In genomic region chr11:29870174-29870573, GRCm38 (mm10) we compare ENCODE assay signal across 23 mouse cellular contexts. TPM values are rescaled to one million over a fixed set of nuclear protein-coding genes. Genes with fewer than 3 reads are reported as not detected.
A peak's percentile ranks its signal among the peaks of the same experiment; 100 is the strongest.
DNase-seq lines count a peak whose midpoint lies in the region; ATAC-seq and TF ChIP-seq lines count a peak whose summit lies in the region.
"Had no signal": no experiment of that assay in that cellular context is flagged by ENCODE, and none has a peak within 500 bp of the region (broad histone marks: within the 10 kb centered on the region; RNA-seq: fewer than 3 reads in every experiment).

No protein-coding gene starts in this region.

- no peak for TF ChIP-seq POLR2A in liver, adult 2 months (IDR thresholded peaks at IDR 0.05; ENCODE audit: extremely low read depth, insufficient read depth, low read length)
- no peak for TF ChIP-seq POLR2A in bone marrow macrophage, adult 2 months (IDR thresholded peaks at IDR 0.05; ENCODE audit: borderline replicate concordance, low read depth, low read length)

- no peak for TF ChIP-seq CTCF in liver, adult 2 months (IDR thresholded peaks at IDR 0.05; ENCODE audit: low read depth, low read length)
- TF ChIP-seq CTCF in bone marrow macrophage, adult 2 months (IDR thresholded peaks at IDR 0.05; ENCODE audit: low read depth, low read length) = no peak

- H3K36me3 ChIP-seq in liver, adult 2 months (ENCODE audit: control insufficient read depth, insufficient read depth, low read length) = no peaks in the 10 kb centered on the region
- no peaks in the 10 kb centered on the region for H3K36me3 ChIP-seq in liver, embryonic 11.5 days (ENCODE audit: control insufficient read depth, insufficient read depth, low read length)
- H3K36me3 ChIP-seq in kidney, embryonic 16.5 days (ENCODE audit: insufficient read depth, low read length) = no peaks in the 10 kb centered on the region
- H3K36me3 ChIP-seq: embryonic facial prominence, embryonic 10.5 days; embryonic facial prominence, embryonic 12.5 days; forebrain, embryonic 15.5 days; G1E had no signal

- no peaks in the 10 kb centered on the region for H3K9me3 ChIP-seq in liver, embryonic 11.5 days (ENCODE audit: control insufficient read depth, low read length)
- H3K9me3 ChIP-seq in kidney, embryonic 16.5 days (ENCODE audit: low read length) = no peaks in the 10 kb centered on the region
- H3K9me3 ChIP-seq: embryonic facial prominence, embryonic 10.5 days; embryonic facial prominence, embryonic 12.5 days; forebrain, embryonic 13.5 days; forebrain, embryonic 15.5 days; G1E had no signal

- no peak for ATAC-seq in liver, embryonic 11.5 days (replicated peaks; ENCODE audit: low FRiP score)
- ATAC-seq in kidney, embryonic 16.5 days (ENCODE audit: low FRiP score, low TSS enrichment) = no peak
- ATAC-seq: activated CD4-positive, CD25-positive, alpha-beta regulatory T cell, adult 4 months; CD4-positive, CD25-positive, alpha-beta regulatory T cell, adult 4 months; forebrain, embryonic 13.5 days; forebrain, embryonic 15.5 days; forebrain, postnatal 0 days; Patski had no signal

- H3K4me1 ChIP-seq in liver, adult 2 months (ENCODE audit: control insufficient read depth, insufficient read depth, low read length) = no peaks in the 10 kb centered on the region
- H3K4me1 ChIP-seq in liver, embryonic 11.5 days (replicated peaks; ENCODE audit: control insufficient read depth, insufficient read depth, low read length) = no peaks in the 10 kb centered on the region
- peaks cover 25% of the 10 kb centered on the region for H3K4me1 ChIP-seq in bone marrow macrophage, adult 2 months (ENCODE audit: control insufficient read depth, insufficient read depth, low read length)
- H3K4me1 ChIP-seq in kidney, embryonic 16.5 days (ENCODE audit: insufficient read depth, low read length) = no peaks in the 10 kb centered on the region
- H3K4me1 ChIP-seq: embryonic facial prominence, embryonic 10.5 days; embryonic facial prominence, embryonic 12.5 days; forebrain, embryonic 13.5 days; forebrain, embryonic 15.5 days had no signal

- no peak overlapping the region for H3K4me2 ChIP-seq in liver, embryonic 11.5 days
- no peak overlapping the region for H3K4me2 ChIP-seq in kidney, embryonic 16.5 days (replicated peaks; ENCODE audit: low read depth, low read length)
- H3K4me2 ChIP-seq: embryonic facial prominence, embryonic 12.5 days; forebrain, embryonic 13.5 days; forebrain, embryonic 15.5 days had no signal

- no peak overlapping the region for H3K4me3 ChIP-seq in liver, adult 2 months (ENCODE audit: insufficient read depth, low read depth, low read length)
- H3K4me3 ChIP-seq in liver, embryonic 11.5 days (ENCODE audit: low read depth, low read length) = no peak overlapping the region
- no peak overlapping the region for H3K4me3 ChIP-seq in bone marrow macrophage, adult 2 months (ENCODE audit: insufficient read depth, low read length)
- H3K4me3 ChIP-seq in kidney, embryonic 16.5 days (ENCODE audit: low read length) = no peak overlapping the region
- H3K4me3 ChIP-seq: embryonic facial prominence, embryonic 10.5 days; embryonic facial prominence, embryonic 12.5 days; forebrain, embryonic 13.5 days; forebrain, embryonic 15.5 days had no signal

- no peak overlapping the region for H3K9ac ChIP-seq in liver, adult 2 months (ENCODE audit: low read depth, low read length)
- H3K9ac ChIP-seq in liver, embryonic 11.5 days (ENCODE audit: low read depth, low read length) = no peak overlapping the region
- no peak overlapping the region for H3K9ac ChIP-seq in kidney, embryonic 16.5 days (replicated peaks; ENCODE audit: low read length)
- H3K9ac ChIP-seq: embryonic facial prominence, embryonic 12.5 days; forebrain, embryonic 13.5 days; forebrain, embryonic 15.5 days; forebrain, postnatal 0 days had no signal

- no peaks in the 10 kb centered on the region for H3K27me3 ChIP-seq in liver, adult 2 months (ENCODE audit: control insufficient read depth, insufficient read depth, low read length)
- no peaks in the 10 kb centered on the region for H3K27me3 ChIP-seq in liver, embryonic 11.5 days (replicated peaks; ENCODE audit: control insufficient read depth, insufficient read depth, low read length)
- no peaks in the 10 kb centered on the region for H3K27me3 ChIP-seq in kidney, embryonic 16.5 days (ENCODE audit: insufficient read depth, low read length)
- H3K27me3 ChIP-seq: CH12.LX; embryonic facial prominence, embryonic 12.5 days; forebrain, embryonic 13.5 days; forebrain, embryonic 15.5 days; Patski had no signal

- 87% methylated on average over 2 of the region's 2 CpGs for WGBS in liver, adult 2 months
- WGBS in liver, embryonic 11.5 days = 83% methylated on average over 2 of the region's 2 CpGs
- WGBS in kidney, embryonic 16.5 days = 88% methylated on average over 2 of the region's 2 CpGs

- H3K27ac ChIP-seq in liver, adult 2 months (replicated peaks; ENCODE audit: insufficient read depth, low read depth, low read length) = no peak overlapping the region
- H3K27ac ChIP-seq in liver, embryonic 11.5 days (ENCODE audit: low read depth, low read length) = no peak overlapping the region
- peak overlapping the region; percentile 62 for H3K27ac ChIP-seq in bone marrow macrophage, adult 2 months (ENCODE audit: insufficient read depth, low read depth, low read length)
- no peak overlapping the region for H3K27ac ChIP-seq in kidney, embryonic 16.5 days (ENCODE audit: low read length)
- H3K27ac ChIP-seq: embryonic facial prominence, embryonic 10.5 days; embryonic facial prominence, embryonic 12.5 days; forebrain, embryonic 13.5 days; forebrain, embryonic 15.5 days had no signal

- H3K79me2 ChIP-seq in liver, adult 2 months (ENCODE audit: control insufficient read depth, insufficient read depth, low read length) = no peaks in the 10 kb centered on the region

- DNase-seq in liver, adult 2 months (ENCODE audit: extremely low read depth, low read depth, low spot score) = peak; percentile 15
- DNase-seq in liver, embryonic 11.5 days (ENCODE audit: low spot score) = no peak
- no peak for DNase-seq in adrenal gland, postnatal 14 days
- DNase-seq: adrenal gland, adult 8-10 months; adrenal gland, postnatal 25 days; B cell, adult 2 months; cerebellum, adult 11-12 months; cerebellum, adult 2 months; cerebellum, adult 9-10 months; cerebellum, postnatal 10 days; cerebellum, postnatal 25 days; forebrain, postnatal 0 days had no signal

RNA-seq across cellular contexts. Expression of gene 4931440F15Rik, which starts 44.7 kb away (rescaled TPM):
- under 0.01 and 0.09 TPM in 2 replicates for total RNA-seq in liver, adult 2 months (2014; rRNA removed)
- not detected in 2 replicates for polyA plus RNA-seq in liver, adult 2 months (2012; rRNA removed)
- polyA plus RNA-seq in liver, embryonic 11.5 days (2014; fragmentation: Nextera tagmentation; extraction: Ambion mirVana) = 0.70 and 0.95 TPM in 2 replicates
- polyA plus RNA-seq in bone marrow macrophage, adult 2 months (2012; ENCODE audit: insufficient read depth, insufficient read length, missing spikeins) = 0.70 TPM in 1 of 2 replicates, not detected in the other
- total RNA-seq in adrenal gland, postnatal 14 days (2021) = 0.53 and 0.56 TPM in 2 replicates
- 0.05 and 0.17 TPM in 2 replicates for polyA plus RNA-seq in kidney, embryonic 16.5 days (2015; fragmentation: Nextera tagmentation; extraction: Ambion mirVana)
- total RNA-seq: CH12.LX had no signal
- polyA plus RNA-seq: activated CD4-positive, CD25-positive, alpha-beta regulatory T cell, adult 4 months; G1E had no signal
